Mouse (Mus musculus): ENCODE measurements at regions not wholly inside any gene's neighbourhood (a gene's known extent, or its start where the extent isn't known, plus 50 kb on each side); places are given as distances from the start of the nearest gene placed in this dataset.

DNA sequence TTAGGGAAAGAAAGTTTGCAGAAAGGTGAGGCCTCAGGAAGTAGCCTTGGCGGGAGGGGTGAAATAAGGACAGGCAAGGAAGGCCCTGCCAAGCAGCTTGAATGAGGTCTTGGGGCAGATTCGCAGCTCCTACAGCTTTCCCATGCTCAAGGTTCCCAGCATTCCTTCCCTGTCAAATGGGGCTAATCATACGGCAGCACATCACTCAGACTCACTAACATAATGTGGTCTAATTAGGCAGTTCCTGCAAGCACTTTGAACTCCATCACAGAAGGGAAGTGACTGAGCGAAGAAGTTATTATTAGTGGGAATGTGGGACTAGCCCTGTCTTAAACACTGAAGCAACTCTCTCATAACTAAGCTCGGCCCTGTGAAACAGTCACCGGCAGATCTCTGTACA is 87.1 kb upstream of the Gm10260 start:
- no peak for DNase-seq

DNA sequence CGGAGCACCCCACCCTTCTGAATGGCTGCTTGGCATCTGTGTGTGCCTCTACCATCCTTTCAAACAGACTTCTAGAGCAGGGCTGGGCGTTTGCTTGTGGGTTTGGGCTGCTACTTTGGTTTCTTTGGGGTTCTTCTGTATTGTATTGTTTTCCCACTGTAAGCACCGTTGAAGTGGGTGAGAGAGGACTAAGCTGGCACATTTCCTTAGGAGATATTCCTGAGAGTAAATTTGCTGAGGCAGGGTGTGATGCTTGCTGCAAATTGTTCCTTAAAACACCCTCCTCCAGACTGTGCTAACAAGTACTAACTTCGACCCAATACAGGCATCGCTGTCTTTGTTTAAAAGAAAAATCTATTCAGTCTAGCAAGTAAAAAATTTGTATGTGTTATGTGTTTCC is 84.7 kb upstream of the Gm10260 start:
- DNase-seq = no peak

DNA sequence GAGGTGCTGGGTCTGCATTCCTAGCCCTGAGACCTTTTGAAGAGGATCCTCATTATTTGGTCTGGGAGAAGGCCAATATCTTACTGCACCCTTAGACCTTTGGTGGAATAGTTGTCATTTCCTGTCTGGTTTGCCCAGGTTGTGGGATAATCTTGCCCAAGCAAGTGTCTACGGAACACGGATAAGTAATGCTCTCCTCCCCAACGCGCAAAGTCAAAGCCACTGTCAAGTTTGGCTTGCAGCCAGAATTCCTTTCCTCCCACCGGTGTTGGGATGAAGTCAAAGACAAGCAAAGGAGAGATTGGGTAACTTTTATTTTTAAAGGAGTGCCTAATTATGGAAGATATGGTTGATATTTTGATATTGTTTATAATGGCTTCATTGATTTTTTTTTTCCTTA is 82.4 kb upstream of the Gm10260 start:
- no peak for DNase-seq

DNA sequence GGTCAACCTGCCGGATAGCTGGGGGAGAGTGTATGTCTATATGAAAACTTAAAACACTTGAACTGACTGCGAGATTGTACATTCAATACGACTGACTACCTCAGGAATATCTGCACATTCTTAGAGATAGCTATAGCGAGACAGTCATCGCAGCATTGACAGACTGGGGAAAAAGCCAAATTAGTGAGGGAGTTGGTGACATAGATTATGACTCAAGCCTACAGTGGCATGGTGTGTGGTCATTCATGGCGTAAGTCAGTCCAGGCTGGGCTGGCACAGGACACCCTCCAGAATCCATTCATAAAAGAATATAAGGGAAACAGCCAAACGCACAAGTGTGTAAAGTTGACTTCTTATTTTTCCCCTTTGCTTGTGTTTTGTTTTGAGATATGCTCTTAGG is 81.1 kb upstream of the Gm10260 start:
- no peak for DNase-seq

DNA sequence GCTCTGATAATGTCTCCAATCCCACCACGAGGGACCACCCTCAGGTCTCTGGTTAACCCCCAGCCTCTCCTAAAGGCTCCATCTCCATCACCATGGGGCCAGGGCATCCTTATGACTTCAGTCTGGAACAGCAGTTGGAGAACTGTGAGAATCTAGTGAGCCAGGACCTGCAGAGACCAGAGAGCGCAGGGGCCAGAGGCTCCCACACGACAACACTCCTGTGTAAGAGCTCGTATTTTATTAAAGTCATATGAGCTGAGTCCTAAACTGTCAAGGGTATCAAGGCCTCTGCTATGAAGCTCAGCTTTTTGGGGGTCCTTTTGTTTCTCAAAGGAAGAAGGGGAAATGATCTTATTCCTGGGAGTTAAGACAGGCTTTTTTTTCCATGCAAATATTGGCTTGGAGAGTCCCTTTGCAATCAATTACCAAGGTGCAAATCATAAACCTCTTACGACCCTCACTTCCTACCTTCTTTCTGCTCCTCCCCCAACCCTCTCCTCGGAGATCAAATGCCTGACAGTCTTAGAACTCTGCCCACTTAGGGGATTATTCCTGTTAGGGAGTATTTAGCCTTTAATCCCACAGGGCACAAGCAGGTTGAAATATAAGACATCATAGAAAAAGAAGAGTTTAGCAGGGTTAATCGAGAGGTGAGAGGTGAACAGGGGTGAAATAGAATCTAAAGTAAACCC is 79.3 kb upstream of the Gm10260 start:
- DNase-seq = no peak

DNA sequence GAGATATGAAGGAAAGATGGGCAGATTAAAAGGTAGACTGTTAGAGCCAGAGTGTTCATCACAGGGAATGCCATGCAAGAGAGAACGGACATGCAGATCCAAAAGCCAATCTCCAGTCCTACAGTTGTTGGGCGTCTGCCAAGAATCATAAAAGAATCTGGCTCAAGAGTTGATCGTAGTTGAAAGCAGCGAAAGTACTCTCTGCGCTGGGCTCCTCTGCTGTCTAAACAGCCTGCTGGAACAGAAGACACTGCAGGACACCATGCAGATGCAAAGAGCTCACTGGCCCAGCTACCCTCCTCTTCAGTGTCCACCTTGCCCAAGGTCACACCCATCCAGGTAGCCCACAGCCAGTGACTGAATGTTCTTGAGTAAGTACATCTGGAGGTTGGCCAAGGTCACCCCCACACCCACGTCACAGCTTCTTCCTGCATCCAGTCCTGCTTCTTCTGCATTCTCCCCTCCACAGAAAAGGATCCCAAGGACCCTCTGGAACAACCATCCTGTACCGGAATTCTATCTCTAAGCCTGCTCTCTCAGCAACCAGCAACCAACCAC is 77.1 kb upstream of the Gm10260 start:
- DNase-seq = no peak

DNA sequence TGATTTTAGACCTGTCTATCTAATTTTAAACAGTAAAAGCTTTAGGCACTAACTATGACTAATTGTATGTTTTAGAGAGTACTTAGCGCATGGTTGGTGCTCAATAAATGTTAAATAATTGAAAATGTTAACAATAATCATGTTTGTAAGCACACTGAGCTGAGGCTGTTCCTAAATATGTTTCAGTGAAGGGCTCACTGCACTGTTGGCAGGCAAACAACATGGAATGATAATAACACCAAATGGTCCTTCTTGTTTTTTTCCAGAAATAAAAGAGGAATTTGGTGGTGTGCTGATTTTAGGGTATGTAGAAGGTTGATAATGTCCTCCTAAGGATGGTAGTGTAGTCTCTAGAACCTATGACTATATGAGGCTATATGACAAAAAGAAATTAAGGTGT is 72.0 kb upstream of the Gm10260 start:
- no peak for DNase-seq

DNA sequence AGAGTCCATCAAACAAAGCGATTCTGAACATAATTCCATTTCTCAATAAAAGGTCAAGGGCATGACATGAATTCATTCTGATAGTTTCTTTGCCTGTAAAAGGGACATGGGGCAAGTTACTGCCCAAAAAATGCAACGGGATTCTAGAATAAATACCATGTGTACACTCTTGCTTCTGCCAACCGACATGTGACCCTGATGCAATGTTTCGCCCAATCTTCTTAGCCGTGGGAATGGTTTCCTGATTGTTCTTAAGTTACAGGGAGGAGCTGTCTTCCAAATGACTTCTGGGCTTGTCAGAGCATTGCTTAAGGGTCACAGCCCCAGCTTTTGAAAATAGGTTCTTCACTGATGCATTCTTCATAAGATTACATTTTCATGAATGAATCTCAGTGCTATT is 71.4 kb upstream of the Gm10260 start:
- DNase-seq = no peak

DNA sequence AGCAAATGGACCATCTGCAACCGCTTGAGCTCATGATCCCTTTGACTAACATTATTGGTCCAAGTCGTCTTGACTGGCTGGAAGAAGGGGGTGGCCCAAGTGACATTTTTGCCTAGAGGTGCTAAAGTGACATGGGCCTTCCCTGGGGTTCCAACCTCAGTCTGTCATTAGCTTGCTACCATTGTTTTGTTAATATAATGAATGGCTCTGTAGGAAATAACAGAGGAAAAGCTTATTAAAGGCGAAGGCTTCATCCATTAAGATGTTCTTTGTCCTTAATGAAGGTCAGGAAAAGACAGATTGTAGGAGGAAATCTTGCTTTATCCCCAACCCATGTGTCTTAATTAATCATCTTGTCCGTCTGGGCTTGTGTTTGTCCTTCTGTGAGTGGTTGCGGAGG is 69.1 kb upstream of the Gm10260 start:
- DNase-seq = no peak

DNA sequence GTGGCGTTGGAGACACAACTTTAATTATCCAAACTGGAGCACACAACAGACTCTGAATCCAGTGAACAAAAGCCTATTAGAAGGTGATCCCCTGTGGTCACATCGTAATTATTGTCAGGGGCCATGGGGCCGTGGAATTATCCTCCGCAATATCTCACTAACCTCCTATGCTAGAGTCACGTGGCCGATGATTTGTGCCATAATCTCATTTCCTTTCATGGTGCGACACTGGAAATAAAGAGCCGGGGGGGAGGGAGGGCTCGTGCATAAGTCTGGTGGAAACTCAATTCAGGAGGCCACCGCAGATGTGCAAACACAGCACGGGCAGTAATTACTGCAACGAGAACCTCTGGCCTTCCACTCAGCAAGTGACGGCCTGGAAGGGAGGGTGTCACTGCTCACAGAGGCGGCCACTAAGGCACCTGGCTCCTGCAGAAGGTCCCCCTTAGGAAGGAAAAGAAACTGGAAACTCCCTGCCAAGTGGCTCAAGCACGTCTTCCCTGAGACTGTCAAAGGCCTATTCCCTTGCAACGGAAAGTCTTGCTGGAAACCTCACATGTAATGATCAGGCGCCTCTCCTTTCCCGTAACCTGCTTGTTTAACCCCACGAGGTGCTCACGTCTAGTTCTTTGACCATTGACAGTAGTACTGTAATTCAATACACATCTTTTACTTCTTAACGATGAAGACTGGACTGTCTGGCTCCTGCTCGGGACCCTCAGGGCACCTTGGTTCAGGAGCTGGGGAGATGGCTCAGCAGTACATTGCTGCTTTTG is 65.6 kb upstream of the Gm10260 start:
- no peak for DNase-seq

DNA sequence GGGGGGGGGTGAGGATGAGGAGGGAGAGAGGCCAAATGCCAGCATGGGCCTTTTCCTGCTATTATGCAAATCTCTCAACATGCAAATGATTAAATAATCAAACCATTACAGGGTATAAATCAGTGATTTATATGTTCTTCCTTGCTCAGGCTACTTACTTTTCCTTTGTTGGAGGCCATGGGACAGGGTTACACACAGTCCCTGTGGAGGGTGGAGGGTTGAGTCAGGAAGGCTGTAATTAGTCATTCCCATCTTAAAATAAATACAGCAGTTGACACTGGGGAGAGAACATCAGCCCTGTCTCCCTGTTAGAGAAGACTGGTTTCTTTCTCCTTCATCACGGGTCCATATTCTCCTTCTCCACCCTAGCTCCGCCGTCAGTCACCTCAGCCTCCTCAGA is 64.9 kb upstream of the Gm10260 start:
- DNase-seq = no peak

DNA sequence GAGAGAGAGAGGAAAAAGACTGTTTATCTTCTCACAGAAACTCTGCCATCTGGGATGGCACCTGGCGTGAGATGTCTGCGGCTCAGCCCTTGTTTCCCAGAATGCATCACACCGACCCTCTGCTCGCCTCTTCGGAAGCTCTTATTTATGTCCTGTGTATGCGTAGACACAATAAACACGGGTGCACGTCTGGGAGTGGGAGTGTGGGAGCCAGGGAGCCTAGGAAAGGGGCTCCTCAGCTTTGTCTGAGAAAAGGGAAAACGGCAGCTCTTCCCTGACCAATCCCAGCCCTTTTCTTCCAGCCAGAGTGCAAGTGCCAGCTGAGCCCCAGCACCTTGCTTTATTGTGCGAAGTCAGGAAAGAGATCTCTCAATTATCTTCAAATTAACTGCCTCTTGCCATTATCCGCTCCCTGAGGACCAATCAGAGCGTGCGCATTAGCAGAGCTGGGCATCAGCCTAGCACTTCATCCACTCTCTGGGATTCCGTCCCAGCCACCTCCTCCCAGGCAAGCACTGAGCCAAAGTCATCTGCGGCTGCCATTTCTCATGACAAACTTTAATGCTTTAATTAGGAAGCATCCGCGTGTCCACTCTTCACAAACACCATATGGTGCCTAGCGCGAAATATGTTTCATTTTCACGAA is 63.8 kb upstream of the Gm10260 start:
- peak; percentile 64 for DNase-seq

DNA sequence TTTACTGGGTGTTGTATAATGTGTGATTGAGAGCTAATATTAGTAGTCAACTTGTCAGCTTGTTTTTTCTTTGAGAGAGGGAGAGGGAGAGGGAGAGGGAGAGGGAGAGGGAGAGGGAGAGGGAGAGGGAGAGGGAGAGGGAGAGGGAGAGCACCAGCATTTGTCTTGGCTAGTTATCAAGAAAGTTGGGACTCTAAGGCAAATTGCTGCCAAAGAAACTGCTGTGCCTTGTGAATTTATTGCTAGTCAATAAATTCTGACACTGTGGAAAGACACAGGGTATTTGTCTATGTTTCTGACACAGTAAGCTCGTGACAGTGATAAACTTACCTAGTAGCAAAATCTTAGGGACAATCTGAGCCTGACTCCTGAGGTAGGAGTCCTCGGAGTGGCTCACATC is 61.2 kb upstream of the Gm10260 start:
- DNase-seq = no peak

DNA sequence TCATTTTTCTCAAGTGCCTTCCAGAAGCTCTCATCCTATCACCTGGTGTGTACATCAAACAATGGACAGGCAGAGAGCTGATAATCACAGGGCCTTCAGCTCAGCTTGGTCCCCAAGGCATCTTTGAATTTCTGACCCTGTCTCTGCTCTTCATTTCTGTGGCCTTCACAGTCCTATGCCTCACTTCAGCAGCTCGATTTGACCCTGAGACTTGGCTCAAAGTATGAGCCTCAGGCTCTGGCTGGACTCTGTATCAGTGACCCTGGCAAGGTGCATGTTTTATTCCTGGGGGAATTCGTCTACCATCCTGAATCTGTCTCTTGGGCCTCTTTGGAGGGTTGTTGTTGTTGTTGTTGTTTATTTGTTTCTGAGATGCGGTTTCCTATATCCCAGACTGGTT is 60.6 kb upstream of the Gm10260 start:
- no peak for DNase-seq

DNA sequence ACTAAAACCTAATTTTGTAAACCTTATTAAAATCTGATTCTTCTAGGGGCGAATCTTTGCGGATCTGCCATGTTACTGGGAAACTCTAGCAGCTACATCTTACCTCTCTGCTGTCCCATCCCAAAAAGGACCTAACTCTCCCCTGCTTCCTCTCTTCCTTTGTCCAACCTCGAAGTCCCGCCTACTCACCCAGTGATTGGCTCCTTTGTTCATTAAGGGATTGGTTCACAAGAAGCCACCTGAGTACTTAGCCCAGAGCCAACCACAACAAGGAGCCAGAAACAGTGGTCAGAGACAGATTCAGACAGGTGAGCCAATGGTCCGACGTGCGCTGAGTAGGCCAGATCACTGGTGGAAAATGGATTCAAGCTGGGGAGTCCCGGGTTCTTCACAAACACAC is 60.0 kb upstream of the Gm10260 start:
- no peak for DNase-seq

DNA sequence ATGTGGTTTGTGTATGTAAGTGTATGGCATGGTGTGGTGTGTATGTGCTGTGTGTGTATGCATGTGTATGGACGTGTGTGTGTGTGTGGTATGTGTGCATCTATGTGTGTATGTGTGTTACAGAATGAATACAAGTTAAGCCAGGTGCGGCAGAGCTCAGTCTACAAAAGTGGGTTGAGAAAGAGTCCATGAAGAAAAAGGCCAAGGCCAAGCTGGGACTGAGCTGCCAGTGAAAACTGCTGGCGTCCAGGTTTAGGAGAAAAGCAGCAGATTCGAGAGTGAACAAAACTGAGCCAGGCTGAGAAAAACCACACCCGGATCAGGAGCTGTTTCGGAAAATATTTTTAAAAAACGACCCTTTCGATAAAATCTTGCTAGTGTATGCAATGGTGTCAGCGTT is 58.6 kb upstream of the Gm10260 start:
- no peak for DNase-seq

DNA sequence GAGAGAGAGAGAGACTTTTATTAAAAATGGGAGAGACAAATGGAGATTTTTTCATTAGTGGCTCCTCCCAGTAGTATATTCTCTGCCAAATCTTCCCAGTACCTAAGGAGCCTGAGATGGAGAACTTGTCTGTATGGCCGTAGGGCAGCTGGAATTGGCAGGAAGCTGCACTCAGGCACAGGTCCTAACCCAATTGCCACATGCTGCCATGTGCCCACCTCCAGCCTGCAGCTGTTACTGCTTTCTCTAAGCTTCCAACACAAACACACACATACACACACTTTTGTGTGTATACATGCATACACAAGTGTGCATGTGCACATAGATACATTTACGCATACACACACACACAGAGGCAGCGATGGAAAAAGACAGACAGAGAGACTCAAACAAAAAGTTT is 56.5 kb upstream of the Gm10260 start:
- DNase-seq = no peak

All from thymus, postnatal 25 days (tissue).